Mouse (Mus musculus): ENCODE measurements at regions not wholly inside any gene's neighbourhood (a gene's known extent, or its start where the extent isn't known, plus 50 kb on each side); places are given as distances from the start of the nearest gene placed in this dataset.
"Not testable (repeated sequence)": the region's sequence is repeated elsewhere in the genome, so short reads cannot be mapped to it uniquely, and the experiment has no call there.

DNA sequence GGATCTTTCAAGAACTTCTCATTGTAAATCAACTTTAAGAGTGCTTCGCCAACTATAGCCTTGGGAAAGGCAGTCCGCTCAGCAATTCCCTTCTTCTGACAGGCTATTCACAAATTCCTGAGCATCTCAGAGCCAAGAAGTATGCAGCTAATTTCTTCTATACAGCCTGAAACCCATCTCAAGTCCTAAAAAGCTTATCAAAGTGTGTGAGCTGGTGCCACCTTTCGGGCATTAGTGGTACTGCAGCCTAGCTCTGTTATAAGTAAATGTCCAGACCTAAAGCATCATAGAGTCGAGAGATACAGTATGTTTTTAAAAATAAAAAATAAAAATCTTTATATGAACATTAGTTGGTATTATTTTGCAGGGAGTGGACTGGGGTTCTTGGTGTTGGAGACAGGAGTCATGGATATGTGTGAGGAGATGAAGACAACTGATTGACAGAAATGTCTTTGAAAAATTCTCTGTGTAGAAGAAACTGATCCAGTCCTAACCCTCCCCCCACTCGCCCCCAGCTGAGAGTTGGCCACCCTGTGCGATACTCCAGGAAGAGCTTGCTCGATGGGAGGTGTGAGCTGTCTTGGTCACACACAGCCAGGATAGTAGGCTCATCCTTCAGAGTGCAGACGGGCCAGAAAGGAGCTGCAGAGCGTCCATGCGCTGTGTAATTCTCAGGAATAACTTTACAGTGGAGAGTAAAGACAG, 56.4 kb downstream of the Bod1 start:
- peak; percentile 67 for DNase-seq (ENCODE audit: low spot score)

DNA sequence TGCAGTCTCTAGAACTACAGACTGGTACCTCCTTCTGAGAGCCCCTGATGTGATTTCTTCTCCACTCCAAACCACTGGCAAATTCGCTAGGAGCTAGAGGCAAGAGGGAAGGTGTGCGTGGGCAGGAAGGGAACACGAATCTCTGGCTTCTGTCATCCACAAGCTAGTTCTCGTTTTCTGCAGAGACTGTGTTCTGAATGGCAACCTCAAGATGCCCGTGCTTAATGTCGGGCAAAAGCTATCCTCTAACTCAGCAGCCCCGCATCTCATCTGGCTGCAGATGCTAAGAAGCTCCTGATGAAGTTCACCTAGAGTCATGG, 57.3 kb downstream of the Bod1 start:
- no peak for DNase-seq (ENCODE audit: low spot score)

DNA sequence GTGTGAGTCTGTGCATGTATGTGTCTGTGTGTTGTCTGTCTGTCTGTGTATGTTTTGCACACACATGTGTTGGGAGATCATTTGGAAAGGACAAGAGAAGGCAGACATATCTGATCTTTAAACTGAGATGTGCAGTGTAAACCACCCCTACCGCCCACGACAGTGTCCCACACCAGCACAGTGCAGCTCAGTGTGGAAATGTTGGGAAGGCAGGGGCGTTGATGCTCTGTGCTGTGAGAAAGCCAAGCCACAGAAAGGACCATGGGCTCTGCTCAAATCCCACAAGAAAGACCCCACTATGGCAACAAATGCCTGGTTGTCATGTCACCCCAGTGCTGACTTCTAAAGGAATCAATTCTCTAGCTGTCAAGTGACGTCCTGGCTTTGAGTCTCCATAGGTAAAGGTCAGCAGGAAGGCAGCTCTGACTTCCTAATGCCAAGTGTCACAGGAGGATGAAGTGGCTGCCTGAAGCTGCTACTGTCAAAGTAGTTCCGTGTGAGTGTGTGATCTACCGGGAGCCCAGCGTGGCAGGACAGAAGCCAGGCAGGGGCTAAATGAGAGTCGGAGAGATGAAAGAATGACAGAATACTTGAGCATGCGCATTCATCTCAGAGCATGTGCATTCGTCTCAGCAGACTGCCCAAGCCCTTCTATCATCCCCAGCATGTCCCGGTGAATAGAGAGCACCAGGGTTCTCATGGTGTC, 57.8 kb downstream of the Bod1 start:
- no peak for DNase-seq (ENCODE audit: low spot score)

DNA sequence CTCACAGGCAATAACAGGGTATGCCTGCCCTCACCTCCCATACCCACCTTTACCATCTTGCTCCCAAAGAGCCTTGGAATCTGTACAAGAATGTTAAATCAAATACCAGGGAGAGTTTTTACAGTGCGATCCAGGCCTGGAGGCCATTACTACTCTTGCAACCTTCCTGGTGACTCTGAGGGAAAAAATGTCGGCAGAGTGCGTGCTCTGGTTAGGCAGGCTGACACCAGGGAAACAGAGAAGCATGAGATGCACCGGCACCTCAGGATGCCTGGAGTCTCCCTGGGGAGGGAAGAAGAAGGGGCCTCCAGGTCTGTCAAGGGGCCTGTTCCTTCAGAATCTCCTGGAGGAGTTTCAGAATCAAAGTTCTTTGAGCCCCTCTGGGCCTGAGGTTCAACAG, 63.2 kb downstream of the Bod1 start:
- DNase-seq (ENCODE audit: low spot score) = no peak

DNA sequence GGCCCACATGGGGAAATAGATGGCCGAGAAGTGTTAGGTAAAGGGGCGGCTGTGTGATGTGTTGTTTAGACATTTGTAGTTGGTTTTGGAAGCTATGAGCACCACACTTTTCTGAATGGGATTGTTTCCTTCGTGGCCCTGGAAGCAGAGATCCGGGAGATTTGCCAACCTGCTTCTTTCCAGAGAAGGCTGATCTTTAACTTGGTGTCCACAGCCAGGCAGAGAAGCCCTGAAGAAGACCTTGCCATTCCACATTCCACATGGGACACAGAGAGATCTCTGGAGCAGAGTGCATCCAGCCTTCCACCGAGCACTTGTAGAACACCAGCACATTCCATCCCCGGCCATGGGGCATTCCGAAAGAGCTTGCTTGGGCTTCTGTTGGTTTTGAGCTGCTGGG, 70.2 kb downstream of the Bod1 start:
- DNase-seq (ENCODE audit: low spot score) = peak; percentile 18

DNA sequence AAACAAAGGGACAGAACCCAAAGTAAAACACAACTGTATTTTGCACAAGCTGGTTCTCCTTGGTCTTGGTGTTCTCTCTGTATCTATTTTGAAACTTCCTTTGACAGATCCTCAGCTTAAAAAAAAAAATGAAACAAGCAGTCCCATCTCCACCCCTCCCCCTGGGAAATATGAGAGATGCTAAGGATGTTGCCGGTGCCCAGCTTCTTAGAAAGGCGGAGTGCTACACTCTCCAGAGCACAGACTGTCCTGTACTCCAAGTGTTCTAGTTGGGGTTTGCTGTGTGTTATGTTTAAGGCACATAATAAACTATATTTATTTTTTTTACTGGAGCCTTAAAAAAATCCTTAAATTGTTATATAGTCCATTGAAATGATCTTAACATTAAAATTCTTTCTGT, 78.1 kb downstream of the Bod1 start:
- DNase-seq (ENCODE audit: low spot score) = no peak

DNA sequence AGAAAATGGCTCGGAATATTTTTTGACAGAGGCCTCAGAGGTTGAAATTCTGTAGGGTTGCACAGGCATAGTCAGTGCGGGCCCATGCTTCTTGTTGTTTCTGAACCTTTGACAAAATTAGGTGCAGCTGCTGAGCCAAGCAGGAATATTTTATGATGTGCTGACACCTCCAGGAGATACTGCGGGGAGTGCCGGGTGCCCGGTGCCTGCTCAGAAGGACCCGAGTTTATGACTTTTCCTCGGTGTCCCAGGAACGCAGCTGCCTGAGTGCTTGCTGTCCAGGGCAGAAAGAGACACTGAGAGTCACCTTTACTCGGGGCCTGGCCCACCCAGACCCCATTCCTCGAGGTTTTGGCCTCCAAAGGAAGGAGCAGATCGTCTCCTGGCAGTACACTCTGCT, 79.6 kb downstream of the Bod1 start:
- no peak for DNase-seq (ENCODE audit: low spot score)

DNA sequence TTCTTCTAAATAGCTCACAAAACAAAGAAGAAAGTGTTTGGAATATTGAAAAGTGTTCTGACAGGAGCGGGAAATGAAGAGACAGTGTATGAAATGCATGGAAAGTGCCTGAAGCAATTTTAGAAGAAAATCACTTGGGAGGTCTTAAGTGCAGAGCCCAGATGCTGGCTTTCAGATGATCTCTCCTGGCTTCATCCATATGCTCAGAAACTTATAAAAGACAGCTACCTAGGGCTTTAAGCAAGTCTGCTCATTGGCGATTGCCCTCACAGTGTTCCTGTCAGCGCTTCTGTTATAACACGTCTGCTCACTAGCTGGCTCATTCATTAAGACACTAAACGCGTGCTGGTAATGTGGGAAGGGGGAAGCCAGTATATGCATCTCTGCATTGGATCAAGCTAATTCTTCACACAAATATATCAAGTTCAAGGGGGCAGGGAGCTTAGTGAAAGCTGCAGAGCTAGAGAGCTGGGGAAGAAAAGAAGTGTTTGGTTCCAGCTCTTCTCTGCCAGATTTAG, 80.6 kb downstream of the Bod1 start:
- no peak for DNase-seq (ENCODE audit: low spot score)

DNA sequence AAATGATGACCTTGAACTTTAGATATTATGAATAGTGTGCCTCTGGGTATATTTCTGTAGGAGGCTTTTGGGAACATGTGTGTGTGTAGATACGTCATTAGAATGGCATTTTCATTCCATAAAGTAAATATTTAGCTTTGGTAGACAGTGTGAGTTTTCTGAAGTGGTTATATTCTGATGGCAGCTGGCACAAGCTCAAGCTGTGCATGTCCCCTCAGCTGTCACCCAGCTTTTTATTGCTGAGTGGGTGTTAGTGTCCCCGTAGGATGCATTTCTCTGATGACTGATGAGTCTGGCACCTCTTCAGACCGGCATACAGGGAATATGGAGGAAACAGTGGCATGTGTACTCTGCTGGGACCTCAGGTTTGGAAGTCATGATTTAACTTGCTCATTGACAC, 96.7 kb downstream of the Bod1 start:
- DNase-seq (ENCODE audit: low spot score) = no peak

DNA sequence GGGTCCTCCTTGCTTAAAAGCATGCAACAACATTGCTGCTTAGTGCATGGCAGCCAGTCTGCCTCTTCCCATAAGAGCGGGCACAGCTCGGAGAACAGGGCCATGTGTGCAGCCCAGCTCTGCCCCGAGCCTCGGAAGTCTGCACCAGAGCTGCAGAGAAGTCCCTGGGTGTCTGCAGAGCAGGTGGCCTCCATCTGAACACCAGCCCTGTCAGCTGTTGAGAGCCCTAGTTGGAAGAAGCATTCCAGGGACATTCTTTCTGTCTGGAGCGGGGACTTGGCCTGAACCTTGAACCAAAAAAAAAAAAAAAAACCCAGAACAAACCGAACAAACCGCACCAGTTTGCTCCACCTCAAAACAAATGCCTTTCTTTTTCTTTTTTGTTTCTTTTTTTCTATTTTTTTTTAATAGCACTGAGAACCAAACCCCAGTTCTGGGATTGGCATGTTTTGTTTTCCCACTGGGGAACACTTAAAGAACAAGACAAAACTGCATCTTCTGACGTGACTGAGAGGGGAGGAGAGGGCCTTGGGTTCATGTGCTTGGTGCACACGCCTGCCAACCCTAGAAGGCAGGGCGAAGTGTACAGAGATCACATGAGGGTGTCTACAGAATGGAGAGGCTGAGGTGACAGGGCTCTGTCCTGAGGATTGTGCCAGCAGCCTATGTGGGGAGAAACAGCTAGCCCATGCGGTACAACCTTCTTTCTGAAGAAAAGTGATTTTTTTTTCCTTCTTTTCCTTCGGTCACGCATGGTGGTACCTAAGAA, 106.8 kb downstream of the Bod1 start:
- DNase-seq (ENCODE audit: low spot score) = peak; percentile 56

DNA sequence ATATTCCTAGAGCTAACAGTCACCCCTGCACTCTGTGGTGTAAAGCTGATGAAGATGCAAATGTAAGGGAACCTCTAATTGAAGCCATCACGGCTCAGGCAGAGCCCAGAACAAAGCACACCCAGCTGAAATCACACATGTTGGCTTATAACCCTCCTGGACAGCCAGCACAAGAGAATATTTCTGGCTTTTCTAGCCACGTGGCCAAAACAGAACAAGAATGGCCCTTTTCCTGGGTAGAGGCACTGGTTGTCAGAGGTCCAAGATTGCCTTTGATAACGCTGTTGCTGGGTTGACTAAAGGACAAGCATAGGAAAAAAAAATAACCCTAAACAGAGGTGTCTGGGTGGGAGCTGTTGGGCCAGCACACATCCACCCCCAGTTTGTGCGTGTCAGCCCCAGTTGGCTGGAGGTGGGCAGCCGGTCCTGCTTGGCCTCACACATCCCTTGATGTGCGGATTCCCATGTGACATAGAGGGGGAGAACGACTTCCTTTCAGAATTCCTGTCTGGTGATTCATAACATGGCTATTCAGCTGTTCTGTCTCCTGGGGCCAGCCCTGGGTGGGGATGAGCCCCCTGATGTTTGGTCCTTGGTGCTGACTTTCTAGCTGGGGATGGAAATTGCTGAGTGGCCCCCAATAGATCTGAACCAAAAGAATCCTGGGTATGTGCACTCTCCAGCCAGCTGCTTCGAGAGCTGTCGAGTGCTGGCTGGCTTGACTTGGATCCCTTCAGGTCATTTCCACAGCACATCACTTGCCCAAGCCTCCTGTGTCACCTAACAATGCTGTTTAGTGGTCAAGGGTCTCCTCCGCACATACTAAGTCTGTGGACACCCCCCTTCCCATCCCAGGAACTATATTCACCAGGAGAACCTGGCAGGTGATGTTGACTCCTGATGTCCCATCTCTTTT, 107.6 kb downstream of the Bod1 start:
- peak; percentile 32 for DNase-seq (ENCODE audit: low spot score)

DNA sequence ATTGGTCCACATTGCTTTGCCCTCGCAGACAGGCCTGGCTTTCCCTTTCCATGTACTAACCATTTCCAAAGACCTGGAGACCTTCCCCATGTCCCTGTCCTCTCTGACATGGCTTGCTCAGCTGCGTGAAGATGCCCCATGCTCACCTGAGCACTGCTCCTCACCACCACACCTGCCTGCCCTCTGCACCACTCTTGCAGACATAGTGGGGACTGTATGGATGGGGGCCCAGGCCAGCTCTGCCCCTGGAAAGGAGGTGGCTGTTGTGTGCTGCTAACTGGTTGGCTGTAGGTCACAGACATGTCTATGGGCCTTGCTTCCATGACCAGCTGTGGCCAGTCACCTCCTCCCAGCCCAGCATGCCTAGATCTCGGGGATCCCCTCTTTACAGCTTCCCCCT, 108.7 kb downstream of the Bod1 start:
- DNase-seq (ENCODE audit: low spot score) = no peak

DNA sequence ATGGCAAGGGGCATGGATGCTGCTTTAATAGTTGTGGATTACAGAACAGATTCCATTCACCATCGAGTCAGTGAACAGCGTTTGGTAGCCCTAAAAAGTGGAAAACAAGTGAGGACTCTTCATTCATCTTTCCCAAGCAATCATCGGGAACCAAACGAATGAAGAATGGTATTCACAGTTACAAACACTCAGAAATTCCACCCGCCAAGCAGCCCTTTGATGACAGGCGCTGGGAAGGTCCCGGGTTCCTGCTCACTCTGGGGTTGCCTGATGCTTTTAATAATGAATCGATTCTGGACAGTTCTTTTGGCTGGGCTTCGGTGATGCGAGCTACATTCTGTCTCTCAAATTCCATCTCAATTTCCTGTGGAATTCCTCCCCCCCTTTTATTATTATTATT, 110.9 kb downstream of the Bod1 start:
- DNase-seq (ENCODE audit: low spot score) = no peak

DNA sequence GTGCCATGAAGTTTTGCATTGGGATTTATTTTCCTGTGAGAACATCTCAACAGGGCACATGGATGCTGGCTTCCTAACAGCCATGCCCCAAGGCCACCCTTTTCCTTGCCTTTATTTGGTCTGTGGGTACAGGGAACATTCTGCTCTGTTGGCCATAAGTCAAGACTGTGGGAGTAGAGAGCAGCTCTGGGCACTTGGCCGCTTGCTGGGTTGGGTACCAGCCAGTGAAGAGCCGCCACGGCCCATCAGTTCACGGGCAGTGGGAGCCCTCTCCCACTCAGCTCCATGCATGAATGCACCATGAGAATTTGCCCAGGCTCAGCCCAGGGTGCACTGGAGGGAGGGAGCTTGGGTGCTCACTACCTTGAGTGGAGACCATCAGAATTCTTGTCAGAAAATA, 116.6 kb downstream of the Bod1 start:
- DNase-seq (ENCODE audit: low spot score) = peak; percentile 41

DNA sequence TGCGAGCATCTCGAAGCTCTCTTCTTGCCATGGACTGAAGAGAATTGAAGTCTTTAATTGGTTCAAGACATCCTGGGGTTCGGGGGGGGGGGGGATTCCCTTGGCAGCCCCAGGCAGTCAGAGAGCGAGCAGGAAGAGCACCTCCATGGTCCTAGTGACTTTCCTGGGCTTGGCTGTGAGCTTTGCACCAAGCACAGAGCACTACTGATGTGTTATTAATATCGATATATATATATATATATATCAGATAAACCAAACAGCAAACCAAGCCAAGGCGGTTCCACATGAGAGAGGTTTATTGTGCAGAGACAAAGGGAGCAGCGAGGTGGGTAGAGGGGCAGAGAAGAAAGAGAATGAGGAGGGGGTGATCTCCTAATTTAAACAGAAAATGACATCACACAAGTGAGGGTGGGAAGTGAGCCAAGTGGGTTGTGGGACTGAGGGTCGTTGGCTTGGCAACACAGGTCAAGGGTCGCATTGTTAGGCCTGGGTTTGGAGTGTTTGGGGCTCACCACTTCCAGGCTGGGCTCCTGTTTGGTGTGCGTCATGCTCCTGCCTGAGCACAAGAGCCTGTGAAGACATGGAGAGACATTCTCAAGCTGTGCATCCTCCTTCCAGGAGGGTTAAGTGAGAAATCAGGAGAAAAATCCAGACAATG, 119.9 kb downstream of the Bod1 start:
- no peak for DNase-seq (ENCODE audit: low spot score)

DNA sequence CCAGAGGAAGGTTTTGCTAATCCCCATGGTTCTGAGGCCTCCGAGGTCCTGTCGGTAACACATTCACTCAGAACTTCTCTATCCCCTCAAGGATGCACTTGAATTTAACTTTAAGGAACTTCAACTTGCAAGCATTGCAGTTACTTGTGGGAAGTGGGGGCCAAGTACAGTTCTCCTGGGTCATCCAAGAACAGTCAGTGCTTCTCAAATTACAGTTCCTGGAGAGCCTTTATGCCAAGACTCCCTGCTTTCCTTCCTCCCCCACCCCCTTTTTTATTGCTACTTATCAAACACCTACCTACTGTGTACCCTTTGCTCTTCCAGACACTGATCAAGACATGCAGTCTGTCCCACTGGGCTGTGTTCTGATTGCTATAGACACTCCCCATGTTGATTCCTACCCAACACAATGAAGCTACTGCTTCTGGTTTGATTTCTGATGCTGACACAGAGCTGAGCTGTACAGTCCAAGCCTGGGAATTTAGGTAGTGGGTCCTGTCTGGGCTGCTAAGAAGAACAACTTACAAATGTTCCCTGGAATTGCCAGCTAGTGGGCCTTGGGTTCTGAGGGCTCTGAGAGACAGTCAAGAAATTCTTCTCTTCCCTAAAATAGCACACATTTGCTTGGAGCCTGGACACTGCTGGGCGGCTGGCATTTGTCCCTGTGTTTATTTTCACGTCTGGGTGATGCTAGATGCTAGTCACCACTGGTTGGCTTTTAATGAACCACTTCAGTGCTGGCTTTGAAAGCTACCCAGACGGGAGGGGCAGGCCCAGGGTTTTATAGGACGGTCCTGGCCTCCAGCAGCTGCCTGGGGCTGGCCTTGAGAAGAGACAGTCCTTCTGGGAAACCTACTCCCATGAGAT, 120.7 kb downstream of the Bod1 start:
- peak; percentile 60 for DNase-seq (ENCODE audit: low spot score)

DNA sequence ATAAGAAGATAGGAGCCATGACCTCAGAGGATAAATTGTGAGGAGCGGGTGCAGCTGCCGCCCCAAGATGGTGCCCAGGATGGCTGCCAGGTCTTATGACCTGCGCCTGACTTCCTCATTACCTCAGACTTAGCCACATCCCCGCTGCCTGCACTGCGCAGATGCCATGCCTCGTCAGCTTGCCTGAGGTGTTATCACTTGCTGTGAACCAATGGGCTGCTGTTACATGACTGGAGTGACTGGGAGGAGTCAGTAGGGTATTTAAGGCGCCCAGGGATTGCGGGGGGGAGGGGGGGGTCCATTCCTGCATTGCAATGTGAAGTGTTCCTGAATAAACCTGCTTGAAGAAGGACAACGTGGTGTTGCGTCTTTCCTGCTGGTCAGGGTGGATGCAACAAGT, 126.2 kb downstream of the Bod1 start:
- not testable (repeated sequence) for DNase-seq (ENCODE audit: low spot score)

DNA sequence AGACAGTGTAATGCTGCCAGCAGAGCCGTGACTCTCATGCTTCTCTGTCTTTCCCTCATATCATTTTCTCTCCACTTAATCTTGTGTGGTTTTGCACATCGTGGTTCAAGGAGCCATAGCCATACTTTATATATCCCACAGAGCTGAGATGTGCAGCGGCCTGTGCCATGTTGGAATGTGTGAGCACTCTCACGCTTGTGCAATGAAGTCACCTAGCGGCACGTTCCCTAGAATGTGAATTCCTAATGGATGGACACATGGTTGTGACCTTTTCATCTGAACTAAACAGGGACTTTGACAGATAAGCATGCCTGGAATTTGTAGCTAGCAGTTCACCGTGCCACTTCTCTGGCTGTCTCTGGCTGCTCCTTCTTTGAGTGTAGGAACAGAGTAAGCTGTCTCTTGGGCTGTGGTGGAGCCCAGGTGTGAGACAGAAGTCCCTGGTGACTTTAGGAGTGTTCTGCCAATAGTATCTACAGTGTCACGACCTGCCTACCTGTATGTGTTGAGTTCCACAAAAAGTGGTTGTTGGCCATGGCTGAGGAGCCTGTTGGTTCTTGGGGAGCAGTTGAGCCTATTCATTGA, 129.0 kb downstream of the Bod1 start:
- no peak for DNase-seq (ENCODE audit: low spot score)

DNA sequence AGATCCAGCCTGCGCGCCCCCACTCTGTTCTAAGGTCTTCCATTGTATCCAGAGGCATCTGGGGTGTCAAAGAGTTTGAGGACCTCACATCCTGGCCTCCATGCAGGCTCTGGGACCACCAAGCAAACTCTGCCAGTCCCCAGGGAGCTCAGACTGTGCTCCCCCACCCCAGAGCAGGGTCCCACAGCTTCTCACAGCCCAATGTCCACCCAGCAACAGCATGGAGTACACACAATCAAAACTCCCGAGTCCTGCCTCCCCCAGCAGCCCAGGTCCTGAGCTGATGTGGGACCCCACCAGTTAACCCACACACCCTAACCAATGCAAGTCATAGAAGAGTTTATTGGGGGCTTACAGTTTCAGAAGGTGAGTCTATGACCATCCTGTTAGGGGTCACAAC, 130.3 kb downstream of the Bod1 start:
- no peak for DNase-seq (ENCODE audit: low spot score)

DNA sequence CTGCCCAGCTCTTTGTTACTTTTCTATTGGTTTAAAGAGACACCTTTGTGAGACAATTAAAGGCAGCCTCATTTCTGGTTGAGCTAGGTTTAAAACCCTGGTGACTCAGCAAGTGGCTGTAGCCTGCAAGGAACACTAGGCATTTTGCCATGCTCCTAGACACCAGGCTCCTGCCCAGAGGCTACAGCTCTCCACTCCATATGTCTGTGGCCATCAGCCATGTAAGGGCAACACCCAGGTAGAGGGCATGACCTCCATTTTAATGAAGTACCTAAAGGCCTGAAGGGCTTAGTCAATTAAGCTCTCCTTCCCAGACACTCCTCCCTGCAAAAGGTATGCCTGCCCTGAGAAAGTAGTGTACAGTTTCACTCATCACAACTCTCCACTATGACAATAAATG, 130.9 kb downstream of the Bod1 start:
- no peak for DNase-seq (ENCODE audit: low spot score)

Measured in urinary bladder, postnatal 14 days (tissue).